Mouse (Mus musculus) heart, adult 2 months (tissue): ENCODE results near the gene Ipcef1. TPM values are rescaled to one million over a fixed set of nuclear protein-coding genes. Genes with fewer than 3 reads are reported as not detected.

ENCODE experiments used
- DNase-seq, 2 experiments: peaks; one replicate each; pipeline ENCODE4 v3.0.0; 2021
- H3K27ac ChIP-seq: fragments of 200-600 bp; 2 replicates; pipeline ENCODE4 v1.8.1; 2022
- H3K27me3 ChIP-seq: fragments of 200-500 bp; 2 replicates; pipeline ENCODE4 v1.6.1; 2012; ENCODE audit warnings: mild to moderate bottlenecking, low read length, inconsistent platforms, mixed read lengths; ENCODE audit not compliant: control insufficient read depth, insufficient read depth
- H3K36me3 ChIP-seq: fragments of 200-500 bp; 2 replicates; pipeline ENCODE4 v1.6.1; 2012; ENCODE audit warnings: low read length, inconsistent platforms; ENCODE audit not compliant: control insufficient read depth, insufficient read depth
- H3K4me1 ChIP-seq: fragments of 200-500 bp; 2 replicates; pipeline ENCODE4 v1.6.1; 2011; ENCODE audit warnings: low read length; ENCODE audit not compliant: control insufficient read depth, insufficient read depth
- H3K4me3 ChIP-seq: fragments of 200-600 bp; 2 replicates; pipeline ENCODE4 v1.8.1; 2022
- H3K79me2 ChIP-seq: fragments of 200-500 bp; replicated peaks from 2 replicates; pipeline ENCODE4 v1.6.1; 2012; ENCODE audit warnings: mild to moderate bottlenecking, inconsistent platforms, low read length, moderate library complexity, mixed read lengths; ENCODE audit not compliant: control insufficient read depth, insufficient read depth
- H3K9ac ChIP-seq: fragments of 200-500 bp; 2 replicates; pipeline ENCODE4 v1.6.1; 2012; ENCODE audit warnings: low read depth, mild to moderate bottlenecking, control low read depth, inconsistent platforms, low read length, mixed read lengths
- CTCF ChIP-seq: fragments of 200-600 bp; IDR thresholded peaks from 2 replicates; pipeline ENCODE4 v1.8.1; 2022; ENCODE audit warnings: antibody characterized with exemption, mild to moderate bottlenecking, moderate library complexity
- EP300 ChIP-seq: fragments of 200-500 bp; IDR thresholded peaks from 2 replicates; pipeline ENCODE4 v1.6.1; 2011; ENCODE audit warnings: low read depth, low read length, control low read depth; ENCODE audit not compliant: insufficient read depth
- POLR2A ChIP-seq: fragments of 200-500 bp; IDR thresholded peaks from 2 replicates; pipeline ENCODE4 v1.6.1; 2011; ENCODE audit warnings: mild to moderate bottlenecking, low read depth, low read length, control low read depth; ENCODE audit not compliant: insufficient read depth
- WGBS: fragments of 180-500 bp; shearing (Covaris S2); methylation state at CpG from one replicate; pipeline ENCODE4 v1.1.7; 2018; 5-methylcytosine and 5-hydroxymethylcytosine counted together
- intact Hi-C: fragments of 180-260 bp; cut with DNase I; formaldehyde crosslinking; loops from one replicate; pipeline ENCODE4 v1.15.1; 2025
- polyA plus RNA-seq: library from polyadenylated mRNA; depleted of rRNA; stranded (reverse); fragments of >200 nt; gene quantifications from 2 replicates; pipeline ENCODE4 v1.2.3, GENCODE M21; 2012
- total RNA-seq, 2 experiments: library from RNA; stranded (reverse); gene quantifications; 2 replicates each; pipeline ENCODE4 v1.2.3; 2021

Gene Ipcef1
- total and polyA plus RNA-seq, 3 experiments, result 0.27 to 0.34 (median 0.31) TPM

- intact Hi-C loops, result loop anchor here (10.0 kb wide), 1 partner anchor 1039 kb away; no protein-coding TSS in a partner anchor
- H3K27me3 ChIP-seq, result no peaks in the 10 kb centered on the region
- 80% methylated on average over 2 of the region's 2 CpGs for WGBS
- no peaks in the 10 kb centered on the region for H3K79me2 ChIP-seq
- H3K36me3 ChIP-seq, result no peaks in the 10 kb centered on the region
- no peak overlapping the region for H3K4me3 ChIP-seq
- TF ChIP-seq CTCF (no peak), EP300 (no peak), POLR2A (no peak)
- no peak for DNase-seq
- H3K9ac ChIP-seq, result no peak overlapping the region
- no peaks in the 10 kb centered on the region for H3K4me1 ChIP-seq
- H3K27ac ChIP-seq, result no peak overlapping the region
These were observed 22.0 kb upstream of the Ipcef1 start for GRCm38 (mm10) chr10:7074231-7074630.

GRCm38 (mm10) chr10:7070924-7071323 lies 18.6 kb upstream of the Ipcef1 start:
- no peak for TF ChIP-seq POLR2A
- TF ChIP-seq CTCF, result no peak
- TF ChIP-seq EP300, result no peak
- intact Hi-C loops, result loop anchor here (10.0 kb wide), 1 partner anchor 1036 kb away; no protein-coding TSS in a partner anchor
- no peak overlapping the region for H3K4me3 ChIP-seq
- 84% methylated on average over 5 of the region's 5 CpGs for WGBS
- no peaks in the 10 kb centered on the region for H3K79me2 ChIP-seq
- H3K9ac ChIP-seq, result no peak overlapping the region
- no peak overlapping the region for H3K27ac ChIP-seq
- DNase-seq, result no peak
- no peaks in the 10 kb centered on the region for H3K27me3 ChIP-seq
- no peaks in the 10 kb centered on the region for H3K36me3 ChIP-seq
- no peaks in the 10 kb centered on the region for H3K4me1 ChIP-seq

GRCm38 (mm10) chr10:7070100-7070835 lies 18.0 kb upstream of the Ipcef1 start:
- no peak overlapping the region for H3K9ac ChIP-seq
- no peak for DNase-seq
- WGBS, result 58% methylated on average over 8 of the region's 8 CpGs
- H3K27me3 ChIP-seq, result no peaks in the 10 kb centered on the region
- H3K79me2 ChIP-seq, result no peaks in the 10 kb centered on the region
- TF ChIP-seq EP300 (no peak), CTCF (no peak), POLR2A (no peak)
- intact Hi-C loops, result loop anchor here (10.0 kb wide), 1 partner anchor 1035 kb away; no protein-coding TSS in a partner anchor
- H3K4me3 ChIP-seq, result no peak overlapping the region
- H3K27ac ChIP-seq, result no peak overlapping the region
- no peaks in the 10 kb centered on the region for H3K4me1 ChIP-seq
- no peaks in the 10 kb centered on the region for H3K36me3 ChIP-seq

GRCm38 (mm10) chr10:7069090-7069489 lies 16.8 kb upstream of the Ipcef1 start:
- Histone ChIP-seq H3K4me3 (no peak overlapping the region), H3K79me2 (no peaks in the 10 kb centered on the region), H3K9ac (no peak overlapping the region), H3K27ac (no peak overlapping the region), H3K27me3 (no peaks in the 10 kb centered on the region), H3K4me1 (no peaks in the 10 kb centered on the region), H3K36me3 (no peaks in the 10 kb centered on the region)
- no peak for DNase-seq
- intact Hi-C loops, result no loop called here
- 89% methylated on average over 2 of the region's 2 CpGs for WGBS
- TF ChIP-seq CTCF (no peak), EP300 (no peak), POLR2A (no peak)

GRCm38 (mm10) chr10:7068608-7069007 lies 16.3 kb upstream of the Ipcef1 start:
- Histone ChIP-seq H3K9ac (no peak overlapping the region), H3K27me3 (no peaks in the 10 kb centered on the region), H3K4me1 (no peaks in the 10 kb centered on the region), H3K27ac (no peak overlapping the region), H3K79me2 (no peaks in the 10 kb centered on the region), H3K36me3 (no peaks in the 10 kb centered on the region), H3K4me3 (no peak overlapping the region)
- WGBS, result 61% methylated on average over 12 of the region's 12 CpGs
- no peak for TF ChIP-seq EP300
- TF ChIP-seq CTCF, result peak; percentile 60
- DNase-seq, result no peak
- intact Hi-C loops, result no loop called here

GRCm38 (mm10) chr10:7063752-7064457 lies 11.6 kb upstream of the Ipcef1 start:
- Histone ChIP-seq H3K36me3 (no peaks in the 10 kb centered on the region), H3K4me1 (no peaks in the 10 kb centered on the region), H3K9ac (no peak overlapping the region), H3K27ac (no peak overlapping the region), H3K4me3 (no peak overlapping the region), H3K79me2 (no peaks in the 10 kb centered on the region), H3K27me3 (no peaks in the 10 kb centered on the region)
- WGBS, result 73% methylated on average over 9 of the region's 9 CpGs
- TF ChIP-seq POLR2A, result no peak
- no peak for TF ChIP-seq EP300
- no peak for TF ChIP-seq CTCF
- peak in 1 of 2 experiments; percentile 11 for DNase-seq
- intact Hi-C loops, result no loop called here
